10 mouse cellular contexts compared by ENCODE assay signal in the genomic region with DNA sequence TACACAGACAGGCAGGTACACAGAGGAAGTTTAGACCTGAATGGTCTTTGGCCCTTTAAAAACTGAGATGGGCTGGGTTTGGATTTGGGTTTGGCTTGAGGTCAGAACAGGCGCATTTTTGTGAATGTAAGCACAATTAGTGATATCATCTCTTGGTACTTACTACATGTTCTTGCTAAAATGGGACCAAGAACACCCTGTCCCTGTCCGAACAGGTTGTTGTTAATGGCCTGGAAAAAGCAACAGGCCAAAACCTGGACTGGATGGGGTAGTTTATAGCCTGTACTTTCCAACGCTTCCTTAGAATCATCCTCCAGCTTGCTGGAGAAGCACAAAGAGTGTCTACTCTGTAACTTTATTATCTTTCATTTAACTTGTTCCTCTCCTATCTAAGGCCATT.
"Had no signal": no experiment of that assay in that cellular context is flagged by ENCODE, and none has a peak within 500 bp of the region (broad histone marks: within the 10 kb centered on the region; RNA-seq: fewer than 3 reads in every experiment).

No protein-coding gene starts in this region.

- DNase-seq: kidney, adult 18-20 months; layer of hippocampus, adult 9-11 months; layer of hippocampus, postnatal 36 days; liver; liver, embryonic 13.5 days; liver, postnatal 0 days; right cerebral cortex, postnatal 14 days; thymus, adult 18-20 months; thymus, postnatal 14 days had no signal

- ATAC-seq: liver, postnatal 0 days; midbrain, embryonic 15.5 days had no signal
